Mouse (Mus musculus): ENCODE data around the gene Tmem100.

- no peak for TF ChIP-seq CTCF (conservative IDR thresholded peaks at IDR 0.05; ENCODE audit: insufficient read depth, insufficient read length, low read depth, low read length)
- no peak for TF ChIP-seq POLR2A (IDR thresholded peaks at IDR 0.05; ENCODE audit: low read depth, low read length)
Observed at GRCm38 (mm10) chr11:89998996-89999770, 31.0 kb upstream of the Tmem100 start.
